Mouse (Mus musculus): ENCODE results near the gene Adh6b.
"Not testable (repeated sequence)": the region's sequence is repeated elsewhere in the genome, so short reads cannot be mapped to it uniquely, and the experiment has no call there.

Adh6b gene

GRCm38 (mm10) chr3:138360721-138361120 lies 19.1 kb downstream of the Adh6b start:
- DNase-seq (ENCODE audit: low spot score in 2 of 2): no peak

GRCm38 (mm10) chr3:138362920-138363319 lies 21.3 kb downstream of the Adh6b start:
- DNase-seq (ENCODE audit: low spot score in 2 of 2): no peak

- no peak for DNase-seq (ENCODE audit: low spot score in 2 of 2)
Measured at GRCm38 (mm10) chr3:138366181-138366580, 24.6 kb downstream of the Adh6b start.

GRCm38 (mm10) chr3:138369546-138369945 lies 28.0 kb downstream of the Adh6b start:
- no peak for DNase-seq (ENCODE audit: low spot score in 2 of 2)

GRCm38 (mm10) chr3:138370289-138370688 lies 28.7 kb downstream of the Adh6b start:
- DNase-seq (ENCODE audit: low spot score in 2 of 2): not testable (repeated sequence)

GRCm38 (mm10) chr3:138373920-138374319 lies 32.3 kb downstream of the Adh6b start:
- no peak for DNase-seq (ENCODE audit: low spot score in 2 of 2)

- DNase-seq (ENCODE audit: low spot score in 2 of 2): no peak
Measured at GRCm38 (mm10) chr3:138375148-138375547, 33.6 kb downstream of the Adh6b start.

GRCm38 (mm10) chr3:138381133-138381532 lies 39.6 kb downstream of the Adh6b start:
- DNase-seq (ENCODE audit: low spot score in 2 of 2): no peak

- DNase-seq (ENCODE audit: low spot score in 2 of 2): no peak
Measured at GRCm38 (mm10) chr3:138387155-138387554, 45.6 kb downstream of the Adh6b start.

- DNase-seq (ENCODE audit: low spot score in 2 of 2): no peak
Measured at GRCm38 (mm10) chr3:138404872-138405271, 63.3 kb downstream of the Adh6b start.

- DNase-seq (ENCODE audit: low spot score in 2 of 2): no peak
Measured at GRCm38 (mm10) chr3:138405341-138405740, 63.8 kb downstream of the Adh6b start.

GRCm38 (mm10) chr3:138405840-138406239 lies 64.3 kb downstream of the Adh6b start:
- DNase-seq (ENCODE audit: low spot score in 2 of 2): no peak

- DNase-seq (ENCODE audit: low spot score in 2 of 2): no peak
Measured at GRCm38 (mm10) chr3:138407920-138408319, 66.3 kb downstream of the Adh6b start.
